Comparison of ENCODE assay signal across 8 mouse cellular contexts in the genomic region with DNA sequence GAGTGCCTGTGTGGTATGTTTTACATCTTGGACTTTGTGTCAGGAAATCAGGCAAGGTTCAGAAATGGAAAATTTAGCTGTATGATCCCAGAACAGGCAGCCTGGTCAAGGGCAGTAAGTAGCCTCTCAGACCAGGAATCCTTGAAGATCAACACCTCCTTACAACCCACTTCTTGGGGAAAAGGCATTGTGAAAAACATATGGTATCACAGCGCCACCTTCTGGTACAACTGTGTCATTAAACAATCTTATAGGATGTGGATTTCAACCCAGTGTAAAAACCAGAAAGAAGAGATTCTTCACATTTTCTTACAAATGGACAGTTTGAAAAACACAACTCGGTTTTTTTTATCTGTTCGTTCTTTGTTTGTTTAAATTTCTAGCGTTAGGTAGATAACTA.
DNase-seq lines count a peak whose midpoint lies in the region; ATAC-seq and TF ChIP-seq lines count a peak whose summit lies in the region.

No protein-coding gene starts in this region.

- H3K4me3 ChIP-seq in limb, embryonic 10.5 days, result no peak overlapping the region
- no peak overlapping the region for H3K4me3 ChIP-seq in stomach, postnatal 0 days (ENCODE audit: low read depth, low read length)

- no peaks in the 10 kb centered on the region for H3K9me3 ChIP-seq in limb, embryonic 10.5 days (replicated peaks)
- no peaks in the 10 kb centered on the region for H3K9me3 ChIP-seq in stomach, postnatal 0 days (ENCODE audit: control insufficient read depth, low read length)

- TF ChIP-seq CTCF in stomach, postnatal 0 days (IDR thresholded peaks at IDR 0.05; ENCODE audit: low read depth), result peak; percentile 84

- H3K27ac ChIP-seq in limb, embryonic 10.5 days, result no peak overlapping the region
- no peak overlapping the region for H3K27ac ChIP-seq in stomach, postnatal 0 days (replicated peaks)

- peaks cover 41% of the 10 kb centered on the region for H3K4me1 ChIP-seq in limb, embryonic 10.5 days
- H3K4me1 ChIP-seq in stomach, postnatal 0 days (replicated peaks; ENCODE audit: control insufficient read depth, insufficient read depth), result no peaks in the 10 kb centered on the region

- intact Hi-C loops in heart, postnatal 14 days (cut with DNase I), result loop anchor here (2.0 kb wide), 2 partner anchors 41 to 379 kb away; no protein-coding TSS in a partner anchor

- H3K27me3 ChIP-seq in limb, embryonic 10.5 days (ENCODE audit: low read depth, poor library complexity, severe bottlenecking), result no peaks in the 10 kb centered on the region
- no peaks in the 10 kb centered on the region for H3K27me3 ChIP-seq in stomach, postnatal 0 days (ENCODE audit: control insufficient read depth, insufficient read depth, low read length)

- H3K36me3 ChIP-seq in limb, embryonic 10.5 days, result no peaks in the 10 kb centered on the region
- H3K36me3 ChIP-seq in stomach, postnatal 0 days (ENCODE audit: control insufficient read depth, insufficient read depth, low read length), result no peaks in the 10 kb centered on the region

- DNase-seq in heart, postnatal 14 days, result peak; percentile 48 to 66
- DNase-seq in heart, adult 11 months, result no peak
- DNase-seq in thymus, postnatal 0 days (ENCODE audit: low spot score), result peak; percentile 14
- no peak for DNase-seq in thymus, postnatal 25 days
- peak; percentile 56 for DNase-seq in limb, embryonic 10.5 days (ENCODE audit: low spot score)
- DNase-seq in stomach, postnatal 0 days (ENCODE audit: low spot score), result peak; percentile 47
- DNase-seq in spleen, postnatal 10 days (ENCODE audit: low spot score in 2 of 2), result no peak

- no peak overlapping the region for H3K9ac ChIP-seq in stomach, postnatal 0 days (ENCODE audit: low read length)

- TF ChIP-seq EP300 in stomach, postnatal 0 days (optimal IDR thresholded peaks at IDR 0.05), result no peak

- ATAC-seq in common myeloid progenitor, adult 5-6 weeks (replicated peaks; ENCODE audit: low read depth, poor library complexity, severe bottlenecking), result peak; percentile 77; the same call in 1 of the 2 replicates
- ATAC-seq in stomach, postnatal 0 days (ENCODE audit: low FRiP score, low TSS enrichment), result no peak

- H3K4me2 ChIP-seq in stomach, postnatal 0 days (replicated peaks; ENCODE audit: low read depth), result no peak overlapping the region

- WGBS in limb, embryonic 10.5 days, result 11% methylated on average over 4 of the region's 4 CpGs
- 6% methylated on average over 4 of the region's 4 CpGs for WGBS in stomach, postnatal 0 days

Comparison
In these comparisons a context has a peak if more than half of its experiments do, and no peak if none do; other contexts are left out.
1. DNase-seq: peak in heart, postnatal 14 days (2 of 2), thymus, postnatal 0 days (single experiment), limb, embryonic 10.5 days (single experiment) and stomach, postnatal 0 days (single experiment); none in heart, adult 11 months (single experiment), thymus, postnatal 25 days (single experiment) and spleen, postnatal 10 days (0 of 2).